Mouse (Mus musculus): Measurements from ENCODE around the gene Smarcal1.

The Smarcal1 gene

DNA sequence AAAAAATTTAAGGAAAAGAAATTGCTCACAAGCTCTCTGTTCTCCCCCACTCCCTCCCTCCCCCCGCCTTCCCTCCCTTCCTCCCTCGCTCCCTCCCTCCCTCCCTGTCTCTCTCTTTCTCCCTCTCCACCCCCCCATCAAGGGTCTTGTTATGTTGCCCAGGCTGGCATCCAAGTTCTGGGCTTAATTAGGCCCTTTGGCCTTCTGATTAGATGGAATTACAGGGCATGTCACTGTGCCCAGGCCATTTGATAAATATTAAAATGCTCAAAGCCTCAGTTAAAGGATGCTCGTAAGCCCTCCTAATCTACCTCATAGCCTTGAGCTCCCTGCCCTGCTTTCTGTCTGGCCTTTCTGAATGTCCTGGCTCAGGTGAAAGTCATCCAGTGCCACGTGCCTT is 7.6 kb downstream of the Smarcal1 start:
- DNase-seq (ENCODE audit: low spot score): no peak

DNA sequence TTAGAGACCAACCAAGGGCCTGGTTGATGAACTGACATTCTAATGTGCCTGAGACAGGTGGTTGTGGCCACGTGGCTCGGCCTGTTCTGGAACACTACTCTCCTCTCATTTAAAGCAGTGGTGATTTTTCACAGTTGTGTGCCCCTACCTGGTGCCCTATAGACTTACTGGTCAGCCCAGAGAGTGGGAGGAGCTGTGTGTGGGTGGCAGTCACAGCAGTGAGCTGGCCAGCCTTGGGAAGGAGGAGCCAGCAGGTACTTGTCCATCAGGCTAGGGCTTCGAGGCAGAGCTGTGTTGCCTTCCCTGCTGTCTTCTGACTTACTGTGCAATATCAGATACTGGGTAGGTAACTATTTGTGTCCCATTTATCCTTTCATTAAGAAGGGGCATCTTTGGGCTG is 9.3 kb downstream of the Smarcal1 start:
- DNase-seq (ENCODE audit: low spot score): no peak

DNA sequence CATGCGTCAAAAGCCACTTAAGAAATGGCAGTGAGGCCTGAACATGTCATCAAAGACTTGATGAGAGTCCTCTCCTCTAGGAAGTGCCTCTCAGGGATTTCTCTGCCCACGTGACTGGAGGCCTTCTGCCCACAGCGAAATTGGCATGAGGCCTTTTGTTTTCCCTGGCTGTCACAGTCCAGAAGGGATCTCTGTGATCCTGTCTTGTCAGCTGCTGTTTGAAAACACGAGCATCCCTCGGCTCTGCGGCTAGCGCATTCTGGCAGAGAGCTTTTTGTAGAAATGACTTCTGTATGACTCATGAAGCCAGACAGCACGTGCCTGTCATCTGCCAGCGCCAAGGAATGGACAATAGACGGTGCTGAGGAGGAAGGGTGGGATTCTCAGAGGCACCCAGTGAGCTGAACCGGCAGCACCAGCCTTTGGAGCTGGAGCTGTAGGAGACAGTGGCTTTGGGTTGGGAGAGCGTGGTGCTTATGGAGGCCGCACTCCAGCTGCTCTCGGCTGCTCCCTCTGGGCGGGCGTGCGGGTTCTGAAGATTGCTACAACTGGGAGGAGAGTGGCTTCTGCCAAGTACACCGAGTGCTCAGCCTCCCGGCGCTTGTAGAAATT is 10.4 kb downstream of the Smarcal1 start:
- DNase-seq (ENCODE audit: low spot score): peak; percentile 21

DNA sequence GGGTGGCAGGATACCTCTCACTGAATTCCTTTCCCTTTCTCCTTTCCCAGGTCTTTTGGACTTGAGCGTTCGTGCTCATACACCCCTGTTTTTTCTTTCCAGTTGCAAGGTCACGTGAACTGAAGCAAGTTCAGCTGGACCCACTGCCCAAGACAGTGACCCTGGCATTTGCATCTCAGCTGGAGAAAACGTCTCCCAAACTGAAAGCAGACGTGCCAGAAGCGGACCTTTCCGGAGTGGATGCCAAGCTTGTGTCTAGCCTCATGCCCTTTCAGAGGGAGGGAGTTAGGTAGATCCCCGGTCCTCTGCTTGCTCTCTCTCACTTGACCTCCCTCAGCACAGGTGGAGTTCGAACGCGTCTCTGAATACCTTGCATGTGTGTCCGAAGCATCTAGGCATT is 12.6 kb downstream of the Smarcal1 start:
- no peak for DNase-seq (ENCODE audit: low spot score)

DNA sequence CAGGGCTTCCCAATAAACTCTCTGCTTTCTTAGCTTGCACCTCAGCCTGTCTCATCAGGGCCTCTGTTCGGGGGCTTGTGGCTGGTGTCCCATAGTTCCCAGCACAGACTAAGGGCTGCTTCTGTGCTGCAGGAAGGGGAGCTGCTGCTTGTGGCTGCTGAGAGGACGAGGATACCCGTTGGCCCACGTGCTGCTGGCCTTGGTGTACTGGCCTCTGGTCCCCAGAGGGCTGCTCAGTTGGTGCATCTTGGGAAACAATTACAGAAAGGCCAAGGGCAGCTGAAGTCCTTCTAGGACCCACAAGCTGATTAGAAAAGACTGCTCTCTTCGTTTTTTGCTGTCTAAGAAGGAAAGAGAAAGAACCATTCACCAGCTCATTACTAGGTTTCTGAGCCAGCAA is 13.2 kb downstream of the Smarcal1 start:
- DNase-seq (ENCODE audit: low spot score): no peak

DNA sequence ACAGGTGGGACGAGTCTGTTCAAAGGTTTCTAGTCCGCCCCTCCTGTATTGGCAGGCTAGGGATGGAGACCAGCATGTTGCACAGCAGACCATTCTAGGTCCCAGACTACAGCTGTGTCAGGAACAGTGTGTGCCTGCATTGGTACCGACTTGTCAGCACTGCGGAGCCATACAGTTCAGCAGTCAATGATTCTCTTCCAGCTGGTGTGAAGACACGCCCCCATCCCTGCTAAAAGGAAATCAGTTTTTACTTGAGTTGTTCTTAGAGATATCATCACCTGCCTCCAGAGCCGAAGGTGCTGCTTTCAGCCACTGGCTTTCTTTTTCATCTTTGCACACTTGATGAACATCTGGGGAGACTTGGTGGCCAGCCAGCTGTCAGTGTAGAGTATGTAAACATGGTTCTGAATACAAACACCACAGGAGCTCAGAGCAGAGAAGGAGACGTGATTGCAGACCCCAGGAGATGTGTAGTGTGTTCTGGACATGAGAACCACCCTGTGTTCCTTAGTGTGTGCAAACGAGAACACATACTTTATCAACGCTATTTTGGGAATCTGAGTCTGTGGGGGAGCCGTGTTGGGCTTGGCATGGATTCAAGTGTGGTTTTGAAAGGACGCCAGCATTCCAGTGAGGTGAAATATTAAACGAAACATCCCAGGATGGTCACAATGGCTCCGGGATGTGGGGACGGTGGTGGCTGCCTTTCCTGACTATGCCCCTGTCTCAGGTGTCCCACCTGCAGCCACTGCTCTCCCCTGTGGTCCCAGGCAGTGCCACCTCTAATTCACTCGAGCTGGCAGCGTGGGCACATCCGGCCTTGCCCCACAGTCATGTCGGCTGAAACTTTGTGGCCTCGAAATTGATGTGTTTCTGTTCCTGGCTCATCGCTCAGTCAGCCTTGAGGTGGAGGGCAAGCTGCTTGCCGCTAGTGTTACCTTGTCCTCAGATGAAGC is 16.4 kb downstream of the Smarcal1 start:
- no peak for DNase-seq (ENCODE audit: low spot score)

DNA sequence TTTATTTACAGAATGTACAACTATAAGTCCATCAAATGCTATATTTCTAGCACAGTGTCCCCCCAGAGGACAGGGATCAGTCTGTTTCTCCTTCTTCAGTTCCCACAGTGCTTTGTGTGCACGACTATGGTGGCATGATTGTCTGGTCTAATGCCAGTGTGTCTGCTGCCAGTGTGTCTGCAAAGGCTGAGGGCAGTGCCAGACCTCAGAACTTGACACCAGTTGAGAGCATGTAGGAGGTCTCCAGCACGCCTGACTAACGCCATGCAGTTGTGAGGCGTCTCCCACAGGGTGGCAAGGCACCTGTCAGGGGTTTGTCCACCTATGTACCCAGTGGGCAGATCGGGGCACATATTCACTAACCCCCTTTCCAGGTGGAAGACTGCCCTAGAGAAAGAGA is 17.7 kb downstream of the Smarcal1 start:
- DNase-seq (ENCODE audit: low spot score): no peak

DNA sequence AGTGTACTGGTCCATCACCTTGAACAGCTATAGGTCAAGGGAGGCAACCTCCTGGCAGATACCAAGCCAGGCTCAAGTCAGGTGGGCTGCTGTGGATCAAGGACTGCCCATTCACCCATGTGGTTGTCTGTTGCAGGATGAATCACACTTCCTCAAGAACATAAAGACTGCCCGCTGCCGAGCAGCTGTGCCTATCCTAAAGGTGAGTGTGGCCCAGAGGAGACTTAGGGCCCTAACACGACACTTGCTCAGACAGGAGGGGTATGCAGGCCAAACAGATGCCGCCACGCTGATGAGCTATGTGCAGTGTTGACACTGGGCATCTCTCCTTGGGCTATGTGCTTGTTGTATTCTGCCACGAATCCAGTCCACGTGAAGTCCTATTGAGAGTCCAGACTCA is 18.2 kb downstream of the Smarcal1 start:
- no peak for DNase-seq (ENCODE audit: low spot score)

GRCm38 (mm10) chr1:72602186-72602585 is 19.1 kb downstream of the Smarcal1 start:
- DNase-seq (ENCODE audit: low spot score): no peak

GRCm38 (mm10) chr1:72602803-72603202 is 19.8 kb downstream of the Smarcal1 start:
- DNase-seq (ENCODE audit: low spot score): no peak

- no peak for DNase-seq (ENCODE audit: low spot score)
Measured at GRCm38 (mm10) chr1:72606186-72606673, 23.2 kb downstream of the Smarcal1 start.

GRCm38 (mm10) chr1:72609129-72609528 is 26.1 kb downstream of the Smarcal1 start:
- DNase-seq (ENCODE audit: low spot score): no peak

DNA sequence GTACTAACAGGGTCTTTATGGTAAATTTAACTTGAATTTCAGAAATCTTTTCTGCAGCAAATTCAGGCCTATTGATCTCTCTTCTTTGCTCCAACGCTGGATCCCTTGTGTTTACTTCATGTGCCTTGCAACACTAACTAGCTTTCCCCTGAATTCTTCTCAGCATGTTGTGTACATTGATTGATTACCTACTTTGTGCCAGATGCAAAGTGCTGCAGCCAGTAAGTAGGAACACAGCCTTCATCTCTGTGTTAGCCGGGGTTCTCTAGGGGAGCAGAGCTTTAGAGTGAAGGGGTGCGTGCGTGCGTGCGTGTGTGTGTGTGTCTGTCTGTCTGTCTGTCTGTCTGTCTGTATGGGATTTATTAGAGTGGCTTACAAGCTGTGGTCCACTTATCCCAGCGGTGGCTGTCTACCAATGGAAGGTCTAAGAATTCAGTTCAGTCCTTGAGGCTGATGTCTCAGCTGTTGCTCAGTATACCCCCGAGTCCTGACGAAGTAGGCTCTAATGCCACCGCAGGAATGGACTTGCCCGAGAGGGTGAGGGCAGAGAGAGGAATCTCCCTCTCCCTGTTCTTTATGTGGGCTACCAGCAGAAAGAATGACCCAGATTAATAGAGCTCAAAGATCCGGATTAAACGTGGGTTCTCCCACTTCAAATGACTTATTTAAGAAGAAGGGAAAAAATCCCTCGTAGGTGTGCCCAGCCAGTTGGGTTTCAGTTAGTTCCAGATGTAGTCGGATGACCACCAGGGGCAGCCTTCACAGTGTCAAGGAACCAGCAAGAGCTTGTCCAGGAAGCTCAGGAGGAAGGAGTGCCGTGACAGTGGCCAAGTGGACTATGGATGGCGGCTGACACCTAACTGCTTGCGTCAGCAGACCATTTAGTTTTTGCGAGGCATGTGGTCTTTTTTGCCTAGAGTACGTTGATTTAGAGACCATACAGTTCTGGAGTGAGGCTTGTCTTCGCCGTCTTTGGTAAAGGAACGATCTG is 27.1 kb downstream of the Smarcal1 start:
- peak; percentile 5 for DNase-seq (ENCODE audit: low spot score)

DNA sequence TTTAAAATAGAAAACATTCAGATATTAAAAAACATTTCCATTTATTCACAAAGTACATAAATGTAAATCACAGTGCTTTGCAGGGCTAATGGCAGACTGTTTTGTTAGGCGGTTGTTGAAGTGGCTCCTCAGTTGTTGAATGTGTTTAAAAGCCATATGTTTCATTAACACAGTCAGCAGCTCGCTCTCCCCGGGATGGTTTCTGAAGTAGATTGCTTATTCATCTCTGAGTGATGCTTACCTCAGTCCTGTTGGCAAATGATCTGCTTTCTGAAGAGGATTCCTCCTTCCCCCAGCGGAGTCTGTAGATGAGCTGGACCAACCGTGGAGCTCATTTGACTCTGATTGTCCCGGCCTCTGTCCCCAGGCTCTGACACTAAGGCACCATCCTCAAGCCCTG is 29.1 kb downstream of the Smarcal1 start:
- DNase-seq (ENCODE audit: low spot score): no peak

DNA sequence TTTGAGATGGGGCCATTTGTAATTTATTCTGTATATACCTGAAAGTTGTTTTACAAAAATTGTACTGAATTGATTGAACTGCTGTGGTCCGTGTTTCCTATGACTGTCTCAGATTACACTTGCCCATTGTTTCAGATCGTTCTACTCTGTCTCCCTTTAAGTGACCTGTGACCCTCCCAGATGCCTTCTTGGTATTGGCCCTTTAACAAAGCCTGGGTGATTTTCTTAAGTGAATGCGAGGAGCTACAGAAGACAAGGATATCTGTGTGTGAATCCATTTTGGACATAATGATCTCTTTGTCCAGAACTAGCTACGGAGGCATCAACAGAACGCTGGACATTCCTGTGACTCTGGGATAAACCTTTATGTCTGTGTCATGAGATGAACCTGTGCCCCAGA is 52.2 kb downstream of the Smarcal1 start:
- no peak for DNase-seq (ENCODE audit: low spot score)

DNA sequence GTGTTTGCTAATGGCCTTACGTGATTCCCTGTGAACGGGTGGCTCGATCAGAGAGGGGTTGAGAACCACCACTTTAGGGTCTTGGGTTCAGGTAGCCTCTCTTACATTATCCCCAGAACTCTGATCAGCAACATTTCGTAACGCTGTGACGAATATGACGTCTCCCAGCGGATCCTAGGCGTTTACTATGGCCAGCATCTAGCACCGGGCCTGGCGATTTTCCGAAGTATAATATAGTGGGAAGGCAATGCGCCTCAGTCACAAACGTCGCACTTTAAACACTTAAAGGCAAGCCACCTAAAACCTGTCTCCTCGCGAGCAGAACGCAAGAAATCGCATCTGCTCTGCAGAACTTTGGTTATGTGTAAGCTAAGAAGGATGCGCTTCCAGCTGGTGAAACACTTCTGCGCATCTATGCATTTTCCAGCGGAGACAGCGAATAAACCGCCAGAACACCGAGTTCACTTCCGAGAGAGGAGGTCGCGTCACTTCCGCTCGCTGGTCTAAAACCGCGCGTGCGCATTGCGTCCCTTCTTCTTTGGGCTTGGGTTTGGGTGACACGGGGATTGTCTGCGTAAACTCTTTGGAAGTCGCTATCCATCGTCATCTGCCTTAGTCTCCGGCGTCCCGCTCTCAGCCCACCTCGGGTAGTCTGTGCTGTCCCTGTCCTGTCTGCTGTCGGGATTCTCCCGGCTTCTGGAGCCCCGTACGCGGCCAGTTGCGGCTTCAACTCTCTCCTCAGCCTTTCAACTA is 57.8 kb downstream of the Smarcal1 start:
- DNase-seq (ENCODE audit: low spot score): no peak

DNA sequence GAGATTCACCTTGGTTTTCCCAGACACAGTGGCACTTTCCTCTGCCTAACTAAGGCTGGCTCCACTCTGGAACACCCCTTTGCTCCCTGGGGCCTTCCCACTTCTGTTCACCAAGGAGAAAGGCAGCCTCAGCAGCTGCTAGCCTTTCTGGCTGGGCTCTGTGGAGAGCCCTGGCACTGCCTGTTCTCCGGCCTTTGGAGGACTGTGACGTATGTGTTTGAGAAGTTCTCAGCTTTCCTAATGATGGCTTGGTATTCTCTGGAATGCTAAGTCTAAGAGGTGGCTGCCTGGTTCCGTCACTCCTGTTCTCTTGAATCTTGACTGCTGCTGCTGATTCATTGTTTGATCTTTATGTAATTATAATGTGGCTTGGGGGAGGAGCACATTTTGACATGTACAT is 90.0 kb downstream of the Smarcal1 start:
- DNase-seq (ENCODE audit: low spot score): no peak

All from adipocyte (in vitro differentiated cells).